Mouse (Mus musculus) ES-E14 (cell line): ENCODE data around the gene Dlg2. TPM values are rescaled to one million over a fixed set of nuclear protein-coding genes. Genes with fewer than 3 reads are reported as not detected.

Experiments
- DNase-seq: peaks from one replicate; pipeline ENCODE4 v3.0.0-alpha.2; 2013; ENCODE audit warnings: low read depth, low spot score
- H3K27ac ChIP-seq: 2 replicates; pipeline ENCODE4 v1.5.1; 2012; ENCODE audit warnings: low read depth, mild to moderate bottlenecking, low read length, moderate library complexity, mixed read lengths; ENCODE audit not compliant: poor library complexity, insufficient read depth, severe bottlenecking
- H3K36me3 ChIP-seq: 2 replicates; pipeline ENCODE4 v1.6.1; 2012; ENCODE audit warnings: mild to moderate bottlenecking, low read length, moderate library complexity, mixed read lengths; ENCODE audit not compliant: control insufficient read depth, poor library complexity, insufficient read depth, severe bottlenecking
- H3K4me1 ChIP-seq, 2 experiments: fragments of 150-350 bp in 1 of 2; sonication (generic) in 1 of 2; 2 replicates each; pipeline ENCODE4 v1.6.1; 2012; ENCODE audit warnings: low read length in 2 of 2, mild to moderate bottlenecking in 1 of 2, mixed read lengths in 1 of 2; ENCODE audit not compliant: control insufficient read depth in 2 of 2, insufficient read depth in 2 of 2, poor library complexity in 1 of 2
- H3K4me3 ChIP-seq, 2 experiments: fragments of 150-350 bp in 1 of 2; sonication (generic) in 1 of 2; 2 replicates each; pipeline ENCODE4 v1.5.1; 2012; ENCODE audit warnings: low read length in 2 of 2, low read depth in 1 of 2, mild to moderate bottlenecking in 1 of 2, mixed read lengths in 1 of 2; ENCODE audit not compliant: insufficient read depth in 1 of 2, poor library complexity in 1 of 2, severe bottlenecking in 1 of 2
- H3K9ac ChIP-seq: 2 replicates; pipeline ENCODE4 v1.6.1; 2012; ENCODE audit warnings: low read depth, mild to moderate bottlenecking, low read length, mixed read lengths; ENCODE audit not compliant: poor library complexity, insufficient read depth, severe bottlenecking
- H3K9me3 ChIP-seq: fragments of 150-350 bp; sonication (generic); 2 replicates; pipeline ENCODE4 v1.6.1; 2012; ENCODE audit warnings: low read depth, mild to moderate bottlenecking, low read length; ENCODE audit not compliant: control insufficient read depth, insufficient read depth
- CHD2 ChIP-seq: IDR thresholded peaks from 2 replicates; pipeline ENCODE4 v1.6.1; 2014; ENCODE audit warnings: mild to moderate bottlenecking, low read depth, low read length, inconsistent platforms
- HCFC1 ChIP-seq: IDR thresholded peaks from 2 replicates; pipeline ENCODE4 v1.6.1; 2012; ENCODE audit warnings: low read length, inconsistent platforms, borderline replicate concordance; ENCODE audit not compliant: insufficient read depth
- MAFK ChIP-seq: IDR thresholded peaks from 2 replicates; pipeline ENCODE4 v1.6.1; 2014; ENCODE audit warnings: mild to moderate bottlenecking, low read depth, low read length, inconsistent platforms; ENCODE audit not compliant: insufficient read depth
- ZC3H11A ChIP-seq: IDR thresholded peaks from 2 replicates; pipeline ENCODE4 v1.6.1; 2012; ENCODE audit warnings: low read depth, mild to moderate bottlenecking, inconsistent platforms, low read length, borderline replicate concordance
- ZNF384 ChIP-seq: IDR thresholded peaks from 2 replicates; pipeline ENCODE4 v1.6.1; 2012; ENCODE audit warnings: low read depth, low read length, inconsistent platforms
- in situ Hi-C, 2 experiments: fragments of 600-800 bp; cut with MboI; formaldehyde crosslinking; loops; one replicate each; pipeline ENCODE4 v1.15.1; 2025; ENCODE audit warnings: low sequenced_read_pairs in 2 of 2, inconsistent platforms in 1 of 2; ENCODE audit not compliant: unreplicated experiment in 2 of 2
- total RNA-seq: library from RNA; depleted of rRNA; stranded (reverse); fragments of 300-350 nt; gene quantifications from 2 replicates; pipeline ENCODE4 v1.2.3, GENCODE M21; 2012

Gene Dlg2
- total RNA-seq, 1 experiment, result 0.13 TPM

GRCm38 (mm10) chr7:92428629-92429028, 1952.2 kb downstream of the Dlg2 start:
- in situ Hi-C loops, result no loop called here
- DNase-seq, result no peak
- Histone ChIP-seq H3K4me3 (no peak overlapping the region), H3K36me3 (no peaks in the 10 kb centered on the region), H3K9ac (no peak overlapping the region), H3K27ac (no peak overlapping the region), H3K9me3 (no peaks in the 10 kb centered on the region), H3K4me1 (no peaks in the 10 kb centered on the region)
- no peak for TF ChIP-seq ZNF384
- no peak for TF ChIP-seq CHD2
- no peak for TF ChIP-seq MAFK
- no peak for TF ChIP-seq HCFC1
- TF ChIP-seq ZC3H11A, result no peak

DNA sequence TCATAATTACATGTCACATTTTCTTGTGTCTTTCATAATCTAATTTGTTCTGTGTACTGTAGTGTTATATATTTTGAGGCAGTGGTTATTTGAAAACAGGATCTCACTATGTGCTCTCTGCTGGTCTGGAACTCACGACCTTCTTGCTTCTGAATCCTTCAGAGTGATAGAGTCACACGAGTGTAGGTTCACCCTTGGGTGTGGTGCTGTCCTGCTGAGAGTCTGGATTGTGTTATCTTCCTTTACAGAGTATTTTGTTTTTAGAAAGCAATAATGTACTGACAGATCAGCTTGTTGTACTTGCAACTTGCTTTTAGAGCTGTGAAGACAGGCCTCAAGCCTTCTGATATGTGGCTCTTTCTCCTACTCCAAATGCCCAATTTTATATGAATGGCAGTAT, 1953.8 kb downstream of the Dlg2 start:
- Histone ChIP-seq H3K9me3 (no peaks in the 10 kb centered on the region), H3K36me3 (no peaks in the 10 kb centered on the region), H3K4me1 (no peaks in the 10 kb centered on the region), H3K27ac (no peak overlapping the region), H3K4me3 (no peak overlapping the region), H3K9ac (no peak overlapping the region)
- DNase-seq, result no peak
- TF ChIP-seq HCFC1 (no peak), ZNF384 (no peak), ZC3H11A (no peak), MAFK (no peak), CHD2 (no peak)
- in situ Hi-C loops, result no loop called here

DNA sequence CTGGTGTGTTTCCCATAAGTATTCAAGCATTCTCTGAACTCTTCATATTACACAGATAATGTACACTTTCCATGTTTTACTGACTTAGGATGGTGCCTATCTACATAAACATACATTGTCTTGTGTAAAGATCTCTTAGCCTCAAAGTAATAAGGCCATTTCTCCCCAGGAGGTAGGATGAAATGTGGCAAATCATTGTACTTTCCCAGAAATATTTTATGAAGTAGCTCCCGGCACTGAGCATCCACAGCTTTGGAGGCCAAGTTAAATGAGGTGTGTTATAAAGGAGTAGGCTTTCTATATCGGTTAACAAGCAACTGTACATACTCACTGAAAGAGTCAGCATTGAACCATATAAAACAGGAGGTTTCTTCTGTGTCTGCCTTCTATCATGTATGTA, 1960.7 kb downstream of the Dlg2 start:
- H3K9me3 ChIP-seq, result no peaks in the 10 kb centered on the region
- in situ Hi-C loops, result no loop called here
- no peak overlapping the region for H3K4me3 ChIP-seq
- DNase-seq, result no peak
- H3K4me1 ChIP-seq, result no peaks in the 10 kb centered on the region
- H3K9ac ChIP-seq, result no peak overlapping the region
- no peak for TF ChIP-seq ZNF384
- no peak for TF ChIP-seq CHD2
- TF ChIP-seq HCFC1, result no peak
- no peak for TF ChIP-seq ZC3H11A
- no peak for TF ChIP-seq MAFK
- H3K36me3 ChIP-seq, result no peaks in the 10 kb centered on the region
- no peak overlapping the region for H3K27ac ChIP-seq

DNA sequence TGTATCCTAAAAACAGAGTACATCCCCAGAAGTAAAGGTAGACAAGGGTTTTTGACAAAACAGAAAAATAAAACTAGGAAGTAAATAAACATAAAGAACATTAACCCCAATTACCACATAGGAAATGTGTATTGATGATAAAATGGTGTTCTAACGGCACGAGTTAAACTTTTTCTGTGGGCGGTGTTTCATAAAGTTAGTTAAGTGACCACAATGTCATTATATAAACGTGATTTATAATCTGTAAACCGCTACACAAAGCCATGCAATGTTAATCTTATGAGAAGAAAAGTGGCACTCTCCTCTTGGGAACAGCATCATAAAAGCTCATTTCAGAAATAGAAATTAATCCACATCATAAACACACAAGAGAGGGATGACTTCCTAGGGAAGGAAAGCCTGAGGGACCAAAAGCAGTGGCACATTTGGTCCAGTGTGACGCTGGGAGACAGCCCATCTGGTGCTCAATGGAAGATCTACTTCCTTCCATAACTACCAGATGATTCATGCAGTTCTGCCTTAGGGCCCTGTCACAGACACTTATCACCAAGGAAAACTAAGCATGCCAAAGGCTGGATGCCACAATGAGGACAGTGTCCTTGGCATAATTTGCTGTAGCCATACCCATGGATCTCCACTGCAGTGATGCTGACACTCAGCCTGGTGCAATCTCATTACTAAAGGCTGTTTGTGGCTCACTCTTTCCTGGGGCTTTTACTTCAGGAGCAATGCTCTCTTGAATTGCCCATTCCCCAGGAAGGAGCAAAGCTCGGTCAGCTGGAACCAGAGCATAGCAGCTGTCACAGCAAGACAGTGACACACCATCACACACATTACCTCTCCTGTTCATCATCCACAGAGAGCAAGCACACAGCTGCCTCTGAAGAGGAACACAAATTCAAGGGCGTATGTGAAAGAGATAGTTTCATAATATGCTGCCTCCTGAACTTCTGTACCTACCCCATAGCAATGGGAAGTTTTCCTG, 1963.3 kb downstream of the Dlg2 start:
- no peaks in the 10 kb centered on the region for H3K4me1 ChIP-seq
- in situ Hi-C loops, result no loop called here

GRCm38 (mm10) chr7:92441611-92442010, 1965.1 kb downstream of the Dlg2 start:
- no peak for DNase-seq
- TF ChIP-seq CHD2, result no peak

More for the DNA sequence above, 1963.3 kb downstream of the Dlg2 start:
- TF ChIP-seq MAFK (no peak), ZNF384 (no peak)
- Histone ChIP-seq H3K9ac (no peak overlapping the region), H3K27ac (no peak overlapping the region), H3K9me3 (no peaks in the 10 kb centered on the region), H3K36me3 (no peaks in the 10 kb centered on the region), H3K4me3 (no peak overlapping the region)
- DNase-seq, result no peak

More at GRCm38 (mm10) chr7:92441611-92442010, 1965.1 kb downstream of the Dlg2 start:
- in situ Hi-C loops, result no loop called here
- Histone ChIP-seq H3K36me3 (no peaks in the 10 kb centered on the region), H3K9me3 (no peaks in the 10 kb centered on the region), H3K27ac (no peak overlapping the region), H3K4me3 (no peak overlapping the region), H3K4me1 (no peaks in the 10 kb centered on the region), H3K9ac (no peak overlapping the region)
